Mouse (Mus musculus) hindbrain, embryonic 14.5 days (tissue): ENCODE measurements around the gene Phex. TPM values are rescaled to one million over a fixed set of nuclear protein-coding genes. Genes with fewer than 3 reads are reported as not detected.

Experiments used
- ATAC-seq: fragments of 200-750 bp; cut with Nextera tagmentation; 2 replicates; pipeline ENCODE4 v1.8.0; 2017; ENCODE audit warnings: moderate number of reproducible peaks, mild to moderate bottlenecking, moderate TSS enrichment, moderate library complexity; ENCODE audit not compliant: low FRiP score
- DNase-seq: peaks from one replicate; pipeline ENCODE4 v3.0.0-alpha.2; 2015; ENCODE audit warnings: low spot score
- H3K27ac ChIP-seq: fragments of 300-500 bp; sonication (generic); 2 replicates; pipeline ENCODE4 v1.5.1; 2014; ENCODE audit warnings: mild to moderate bottlenecking, moderate library complexity
- H3K27me3 ChIP-seq: fragments of 300-500 bp; sonication (generic); 2 replicates; pipeline ENCODE4 v1.6.1; 2014; ENCODE audit warnings: mild to moderate bottlenecking, low read length, mixed read lengths; ENCODE audit not compliant: control insufficient read depth, insufficient read depth
- H3K36me3 ChIP-seq: fragments of 300-500 bp; sonication (generic); replicated peaks from 2 replicates; pipeline ENCODE4 v1.6.1; 2014; ENCODE audit not compliant: control insufficient read depth, insufficient read depth
- H3K4me1 ChIP-seq: fragments of 300-500 bp; sonication (generic); replicated peaks from 2 replicates; pipeline ENCODE4 v1.6.1; 2014; ENCODE audit warnings: antibody characterized with exemption, low read length, mixed read lengths; ENCODE audit not compliant: control insufficient read depth, insufficient read depth
- H3K4me2 ChIP-seq: fragments of 300-500 bp; sonication (generic); replicated peaks from 2 replicates; pipeline ENCODE4 v1.6.1; 2014; ENCODE audit warnings: mild to moderate bottlenecking, moderate library complexity
- H3K4me3 ChIP-seq: fragments of 300-500 bp; sonication (generic); replicated peaks from 2 replicates; pipeline ENCODE4 v1.5.1; 2014; ENCODE audit warnings: mild to moderate bottlenecking, low read length
- H3K9ac ChIP-seq: fragments of 300-500 bp; sonication (generic); 2 replicates; pipeline ENCODE4 v1.6.1; 2014
- H3K9me3 ChIP-seq: fragments of 300-500 bp; sonication (generic); 2 replicates; pipeline ENCODE4 v1.6.1; 2016; ENCODE audit warnings: low read length; ENCODE audit not compliant: control insufficient read depth
- WGBS: fragments of 180-500 bp; shearing (Covaris S2); extraction: QIAGEN DNeasy Blood & Tissue Kit; methylation state at CpG from one replicate; pipeline ENCODE4 v1.1.7; 2014; 5-methylcytosine and 5-hydroxymethylcytosine counted together
- polyA plus RNA-seq: library from polyadenylated mRNA; unstranded; fragments of >200 nt; fragmentation: Nextera tagmentation; extraction: Ambion mirVana; gene quantifications from 2 replicates; pipeline ENCODE4 v1.2.1, GENCODE M21; 2014

The Phex gene
- polyA plus RNA-seq, 1 experiment from 2014 or later, result 0.25 TPM

- no peak overlapping the region for H3K4me2 ChIP-seq
- H3K4me1 ChIP-seq, result no peaks in the 10 kb centered on the region
- DNase-seq (no peak), ATAC-seq (no peak)
- no peaks in the 10 kb centered on the region for H3K36me3 ChIP-seq
- H3K4me3 ChIP-seq, result no peak overlapping the region
- 85% methylated on average over 3 of the region's 3 CpGs for WGBS
- no peak overlapping the region for H3K27ac ChIP-seq
- no peak overlapping the region for H3K9ac ChIP-seq
- no peaks in the 10 kb centered on the region; the same call in 1 of the 2 replicates for H3K9me3 ChIP-seq
- no peaks in the 10 kb centered on the region for H3K27me3 ChIP-seq
Observed at GRCm38 (mm10) chrX:157388419-157388818, 26.7 kb downstream of the Phex start.

DNA sequence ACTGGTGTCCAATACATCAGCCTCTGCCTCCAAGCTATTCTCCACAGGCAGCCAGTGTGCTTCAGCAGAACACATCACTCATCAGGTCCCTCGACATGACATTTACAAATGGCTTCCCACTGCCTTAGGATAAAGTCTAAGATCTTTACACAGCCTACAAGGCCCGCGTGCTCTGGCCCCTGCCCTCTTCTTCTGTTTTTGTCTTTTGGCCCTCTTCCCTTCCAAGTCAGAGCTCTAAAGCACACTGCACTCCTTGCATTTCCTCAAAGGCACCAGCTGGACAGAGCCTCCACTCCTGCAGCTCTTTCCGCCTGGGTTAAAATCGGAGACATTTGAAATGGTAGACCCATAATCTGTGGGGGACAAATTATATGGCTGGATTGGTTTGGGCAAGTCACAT, 28.1 kb downstream of the Phex start:
- H3K27me3 ChIP-seq, result no peaks in the 10 kb centered on the region
- no peak overlapping the region for H3K27ac ChIP-seq
- no peak overlapping the region for H3K9ac ChIP-seq
- ATAC-seq, result no peak
- H3K4me2 ChIP-seq, result no peak overlapping the region
- no peak overlapping the region for H3K4me3 ChIP-seq
- no peaks in the 10 kb centered on the region for H3K4me1 ChIP-seq
- DNase-seq, result no peak
- WGBS, result 67% methylated on average over 5 of the region's 5 CpGs
- no peaks in the 10 kb centered on the region; the same call in 1 of the 2 replicates for H3K9me3 ChIP-seq
- H3K36me3 ChIP-seq, result no peaks in the 10 kb centered on the region

- Histone ChIP-seq H3K27me3 (no peaks in the 10 kb centered on the region), H3K9me3 (no peaks in the 10 kb centered on the region), H3K4me1 (no peaks in the 10 kb centered on the region), H3K36me3 (no peaks in the 10 kb centered on the region), H3K9ac (no peak overlapping the region), H3K27ac (no peak overlapping the region), H3K4me3 (no peak overlapping the region), H3K4me2 (no peak overlapping the region)
- ATAC-seq, result no peak
- 54% methylated on average over 10 of the region's 10 CpGs for WGBS
- no peak for DNase-seq
Observed at GRCm38 (mm10) chrX:157378822-157379221, 36.3 kb downstream of the Phex start.

DNA sequence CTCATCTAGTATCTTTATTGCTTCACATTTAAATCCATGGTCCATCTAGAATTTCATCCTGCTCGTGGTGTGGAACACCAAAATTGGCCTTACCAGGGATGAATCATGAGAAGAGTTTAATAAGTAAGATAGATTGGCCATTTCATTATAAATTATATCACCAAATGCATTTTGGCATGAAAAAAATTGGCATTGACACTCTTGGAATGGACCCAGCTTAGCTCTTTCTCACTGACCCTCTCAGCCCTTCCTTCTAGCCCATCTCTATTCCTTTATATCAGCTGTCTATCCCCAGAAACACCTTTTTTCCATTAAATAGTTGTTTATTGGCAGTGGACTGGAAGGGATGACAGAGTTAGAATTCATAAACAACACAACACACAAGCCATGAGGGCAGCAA, 37.7 kb downstream of the Phex start:
- Histone ChIP-seq H3K9ac (no peak overlapping the region), H3K27ac (no peak overlapping the region), H3K4me3 (no peak overlapping the region), H3K9me3 (no peaks in the 10 kb centered on the region), H3K36me3 (no peaks in the 10 kb centered on the region), H3K4me2 (no peak overlapping the region), H3K27me3 (no peaks in the 10 kb centered on the region), H3K4me1 (no peaks in the 10 kb centered on the region)
- DNase-seq (no peak), ATAC-seq (no peak)
- WGBS, result 56% methylated on average over 1 of the region's 1 CpGs

- ATAC-seq (no peak), DNase-seq (no peak)
- Histone ChIP-seq H3K36me3 (no peaks in the 10 kb centered on the region), H3K4me1 (no peaks in the 10 kb centered on the region), H3K4me3 (no peak overlapping the region), H3K27me3 (no peaks in the 10 kb centered on the region), H3K4me2 (no peak overlapping the region), H3K27ac (no peak overlapping the region), H3K9me3 (no peaks in the 10 kb centered on the region), H3K9ac (no peak overlapping the region)
- WGBS, result 68% methylated on average over 3 of the region's 3 CpGs
Observed at GRCm38 (mm10) chrX:157373873-157374272, 41.2 kb downstream of the Phex start.

GRCm38 (mm10) chrX:157369166-157369565, 45.9 kb downstream of the Phex start:
- ATAC-seq (no peak), DNase-seq (no peak)
- Histone ChIP-seq H3K36me3 (no peaks in the 10 kb centered on the region), H3K4me3 (no peak overlapping the region), H3K4me2 (no peak overlapping the region), H3K4me1 (no peaks in the 10 kb centered on the region), H3K9ac (no peak overlapping the region), H3K27ac (no peak overlapping the region), H3K9me3 (no peaks in the 10 kb centered on the region), H3K27me3 (no peaks in the 10 kb centered on the region)

GRCm38 (mm10) chrX:157355521-157355920, 59.6 kb downstream of the Phex start:
- ATAC-seq, result no peak

DNA sequence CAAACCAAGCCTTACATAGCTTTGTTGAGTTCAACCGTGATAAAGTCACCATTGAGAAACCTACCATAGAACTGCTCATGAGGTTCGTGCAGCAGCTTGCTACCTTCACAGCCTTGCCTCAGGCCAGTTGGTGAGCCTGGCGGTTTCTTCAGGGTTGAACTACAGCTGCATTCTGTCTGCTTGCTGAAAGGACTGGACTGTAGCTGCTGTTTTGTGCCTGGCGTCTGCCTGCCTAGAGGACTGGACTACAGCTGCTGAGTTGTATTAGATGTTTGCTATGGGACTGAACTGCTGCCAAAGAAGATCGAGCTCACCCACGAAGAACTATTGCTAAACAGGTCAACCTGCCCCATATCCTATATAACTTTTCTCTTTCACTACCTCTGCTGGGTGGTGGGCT, 68.9 kb downstream of the Phex start:
- ATAC-seq (no peak), DNase-seq (no peak)
- no peak overlapping the region for H3K27ac ChIP-seq
- H3K9me3 ChIP-seq, result no peaks in the 10 kb centered on the region
- WGBS, result 87% methylated on average over 6 of the region's 6 CpGs
- no peaks in the 10 kb centered on the region for H3K4me1 ChIP-seq
- no peak overlapping the region for H3K4me2 ChIP-seq
- no peak overlapping the region for H3K4me3 ChIP-seq
- H3K36me3 ChIP-seq, result no peaks in the 10 kb centered on the region
- no peaks in the 10 kb centered on the region for H3K27me3 ChIP-seq
- no peak overlapping the region for H3K9ac ChIP-seq

More at GRCm38 (mm10) chrX:157355521-157355920, 59.6 kb downstream of the Phex start:
- H3K9ac ChIP-seq, result no peak overlapping the region
- H3K36me3 ChIP-seq, result no peaks in the 10 kb centered on the region
- no peak overlapping the region for H3K27ac ChIP-seq
- no peak for DNase-seq
- no peaks in the 10 kb centered on the region for H3K4me1 ChIP-seq
- no peaks in the 10 kb centered on the region for H3K27me3 ChIP-seq
- no peaks in the 10 kb centered on the region for H3K9me3 ChIP-seq
- no peak overlapping the region for H3K4me2 ChIP-seq
- 88% methylated on average over 4 of the region's 4 CpGs for WGBS
- H3K4me3 ChIP-seq, result no peak overlapping the region

- ATAC-seq (no peak), DNase-seq (no peak)
- Histone ChIP-seq H3K9ac (no peak overlapping the region), H3K4me2 (no peak overlapping the region), H3K4me3 (no peak overlapping the region), H3K27ac (no peak overlapping the region), H3K27me3 (no peaks in the 10 kb centered on the region), H3K4me1 (no peaks in the 10 kb centered on the region), H3K9me3 (no peaks in the 10 kb centered on the region), H3K36me3 (no peaks in the 10 kb centered on the region)
- 54% methylated on average over 4 of the region's 4 CpGs for WGBS
Observed at GRCm38 (mm10) chrX:157334726-157335125, 80.4 kb downstream of the Phex start.

GRCm38 (mm10) chrX:157329821-157330220, 85.3 kb downstream of the Phex start:
- ATAC-seq (no peak), DNase-seq (no peak)
- no peaks in the 10 kb centered on the region for H3K27me3 ChIP-seq
- no peak overlapping the region for H3K9ac ChIP-seq
- H3K36me3 ChIP-seq, result no peaks in the 10 kb centered on the region
- no peaks in the 10 kb centered on the region for H3K4me1 ChIP-seq
- no peak overlapping the region for H3K4me2 ChIP-seq
- no peaks in the 10 kb centered on the region for H3K9me3 ChIP-seq
- 86% methylated on average over 3 of the region's 3 CpGs for WGBS
- no peak overlapping the region for H3K27ac ChIP-seq
- no peak overlapping the region for H3K4me3 ChIP-seq
